Mouse (Mus musculus): Measurements from ENCODE around the gene Slc35c2. TPM values are rescaled to one million over a fixed set of nuclear protein-coding genes. Genes with fewer than 3 reads are reported as not detected.

Gene Slc35c2
- total RNA-seq, 2 experiments from 2014 or later: 14.6 to 34.2 TPM

DNA sequence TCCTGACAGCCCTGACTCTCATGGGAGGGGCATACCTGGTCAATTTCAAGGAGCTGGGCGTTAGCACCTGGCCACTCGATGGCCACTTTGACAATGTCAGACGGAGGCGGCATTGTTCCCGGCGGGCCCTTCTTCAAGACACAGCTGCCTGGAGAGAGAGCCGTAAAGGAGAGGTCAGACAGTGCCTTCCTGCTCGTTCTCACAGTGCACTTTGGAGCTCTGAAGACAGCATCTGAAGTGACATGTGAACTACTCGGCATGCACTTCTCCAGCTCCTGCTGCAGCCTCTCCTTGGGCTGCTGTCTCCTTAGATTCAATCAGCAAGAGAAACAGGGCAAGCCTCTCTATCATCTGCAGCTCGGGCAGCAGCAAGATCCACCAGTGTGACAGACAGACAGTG is 28.5 kb upstream of the Slc35c2 start:
- no peak for ATAC-seq (replicated peaks; ENCODE audit: low FRiP score, poor library complexity, severe bottlenecking)

DNA sequence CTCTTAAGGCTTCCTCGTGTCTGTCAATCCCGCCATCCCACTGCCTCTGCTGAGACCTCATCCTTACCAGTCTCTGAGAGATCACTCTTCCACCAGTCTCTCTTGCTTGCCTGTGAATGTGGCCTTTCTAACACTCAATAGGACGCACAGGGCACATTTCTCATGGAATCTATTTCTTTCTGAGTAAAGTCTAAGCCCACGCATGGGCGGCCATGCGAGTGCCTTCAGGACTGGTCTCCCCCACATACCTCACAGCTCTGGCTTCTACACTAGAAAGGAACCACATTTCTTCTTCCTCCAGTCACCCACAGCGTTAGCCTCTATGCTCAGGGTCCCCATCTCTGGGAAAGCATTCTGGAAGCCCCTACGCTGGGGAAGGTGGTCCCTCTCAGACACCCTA is 26.5 kb upstream of the Slc35c2 start:
- ATAC-seq (replicated peaks; ENCODE audit: low FRiP score, poor library complexity, severe bottlenecking): no peak

DNA sequence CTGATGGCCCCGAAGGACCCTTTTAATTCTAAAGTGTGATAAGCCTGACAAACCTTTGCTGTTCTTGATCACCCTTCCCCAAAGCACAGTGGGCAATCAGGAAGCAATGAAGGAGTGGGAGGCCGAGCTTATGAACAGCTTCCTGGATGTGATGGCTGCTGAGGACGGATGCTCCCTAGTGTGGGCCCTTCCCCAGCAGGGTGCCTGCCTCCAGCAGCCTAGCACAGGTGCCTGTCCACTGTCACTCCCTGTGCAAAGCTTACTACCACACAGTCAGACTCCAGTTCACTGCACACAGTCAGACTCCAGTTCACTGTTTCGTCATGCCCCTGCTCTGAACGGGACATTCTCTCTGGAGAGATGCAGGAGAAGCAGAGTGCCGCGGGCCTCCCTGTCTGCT is 24.7 kb upstream of the Slc35c2 start:
- no peak for ATAC-seq (replicated peaks; ENCODE audit: low FRiP score, poor library complexity, severe bottlenecking)

DNA sequence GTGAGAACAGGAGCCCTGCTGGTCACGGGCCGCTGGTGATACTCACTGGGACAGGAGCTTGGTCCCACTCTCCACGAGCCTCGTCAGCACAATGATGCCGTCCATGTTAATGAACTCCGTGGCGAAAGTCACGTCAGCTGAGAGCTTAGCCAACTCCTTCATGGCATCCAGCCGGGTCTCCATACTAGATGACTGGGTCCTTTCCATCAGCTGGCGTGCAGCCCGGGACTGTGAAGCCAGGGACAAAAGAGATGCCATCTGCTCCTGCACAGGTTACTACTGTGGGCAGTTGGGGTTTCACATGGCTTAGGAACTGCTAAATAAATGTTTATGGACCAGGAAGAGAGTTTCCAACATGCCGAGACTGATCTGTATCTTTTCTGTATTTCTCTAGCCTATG is 23.9 kb upstream of the Slc35c2 start:
- no peak for ATAC-seq (replicated peaks; ENCODE audit: low FRiP score, poor library complexity, severe bottlenecking)

DNA sequence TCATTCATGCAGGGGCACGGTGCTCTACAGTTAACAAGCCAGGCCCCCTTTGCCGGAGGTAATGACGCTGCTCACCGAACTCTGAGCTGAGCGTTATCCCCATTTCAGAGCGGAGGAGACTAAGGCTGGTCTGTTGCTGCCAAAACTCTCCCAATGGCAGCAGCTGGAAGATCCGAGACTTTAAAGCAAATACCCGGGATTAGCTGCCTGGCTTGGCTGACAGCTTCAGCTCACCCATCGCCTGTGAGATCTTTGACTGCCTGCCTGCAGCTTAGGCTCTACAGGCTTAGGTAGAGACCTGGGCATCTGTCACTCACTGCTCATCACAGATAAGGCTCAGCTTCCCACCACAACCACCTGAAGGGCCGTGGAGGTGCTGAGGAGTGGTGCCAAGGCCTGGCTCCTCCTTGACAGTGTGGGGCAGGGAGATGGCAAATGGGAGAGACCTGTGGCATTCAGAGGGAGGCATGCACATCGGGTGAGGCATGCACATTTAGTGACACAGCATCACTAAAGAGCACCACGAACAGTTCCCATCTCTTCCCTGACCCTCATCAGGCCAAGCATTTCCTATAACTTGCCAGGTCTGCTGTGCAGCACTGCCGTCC is 23.3 kb upstream of the Slc35c2 start:
- no peak for ATAC-seq (replicated peaks; ENCODE audit: low FRiP score, poor library complexity, severe bottlenecking)

DNA sequence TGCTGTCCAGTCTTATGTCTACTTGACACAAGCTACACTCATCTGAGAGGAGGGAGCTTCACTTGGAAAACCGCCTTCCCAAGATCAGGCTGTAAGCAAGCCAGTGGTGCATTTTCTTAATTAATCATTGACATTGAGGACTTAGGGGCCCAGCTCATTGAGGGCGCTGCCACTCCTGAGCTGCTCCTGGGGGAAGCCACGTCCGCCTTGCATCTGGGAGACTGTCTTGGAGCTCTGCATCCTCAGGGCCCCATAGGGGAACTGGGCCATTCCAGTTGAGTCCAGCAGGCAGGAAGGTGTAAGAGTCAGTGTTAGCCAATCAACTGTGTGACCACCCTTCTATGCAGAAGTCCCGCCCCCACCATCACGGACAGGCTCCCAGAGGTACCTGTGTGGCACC is 20.1 kb upstream of the Slc35c2 start:
- ATAC-seq (replicated peaks; ENCODE audit: low FRiP score, poor library complexity, severe bottlenecking): no peak

DNA sequence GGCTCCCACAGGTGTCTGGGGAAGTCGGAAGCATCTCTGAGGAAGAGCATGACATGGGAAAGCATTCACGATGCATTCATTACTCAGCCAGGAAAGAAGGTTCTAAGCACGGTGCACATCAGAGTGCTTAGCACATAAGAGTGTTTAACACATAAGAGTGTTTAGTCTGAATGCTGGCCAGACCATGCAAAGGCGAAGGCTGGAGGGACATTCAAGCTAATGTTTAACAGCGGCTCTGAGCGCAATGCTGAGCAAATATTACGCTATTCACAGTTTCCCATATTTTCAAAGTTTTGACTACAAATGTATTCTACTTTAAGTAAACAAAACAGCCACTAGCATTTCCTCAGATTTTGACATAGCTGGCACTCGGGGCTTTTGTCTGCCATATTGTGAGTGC is 17.8 kb upstream of the Slc35c2 start:
- ATAC-seq (replicated peaks; ENCODE audit: low FRiP score, poor library complexity, severe bottlenecking): no peak

DNA sequence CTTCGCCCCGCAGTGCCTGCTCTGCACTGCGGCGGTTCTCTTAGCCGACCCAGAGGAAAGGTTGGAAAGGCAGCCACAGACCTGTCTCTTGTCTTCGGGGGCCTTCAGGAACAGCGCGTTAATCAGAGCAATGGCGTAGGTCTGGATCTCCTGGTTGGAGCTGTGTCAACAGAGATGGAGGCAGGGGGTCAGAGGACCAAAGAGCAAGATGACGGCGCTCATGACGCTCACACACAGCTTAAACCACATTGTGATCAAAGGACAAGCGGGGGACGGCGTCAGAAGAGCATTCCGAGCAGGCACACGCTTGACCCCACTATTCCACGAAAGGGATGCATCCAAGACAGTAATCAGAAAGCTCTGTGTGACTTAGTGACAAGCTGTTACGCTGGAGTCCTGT is 17.1 kb upstream of the Slc35c2 start:
- ATAC-seq (replicated peaks; ENCODE audit: low FRiP score, poor library complexity, severe bottlenecking): no peak

DNA sequence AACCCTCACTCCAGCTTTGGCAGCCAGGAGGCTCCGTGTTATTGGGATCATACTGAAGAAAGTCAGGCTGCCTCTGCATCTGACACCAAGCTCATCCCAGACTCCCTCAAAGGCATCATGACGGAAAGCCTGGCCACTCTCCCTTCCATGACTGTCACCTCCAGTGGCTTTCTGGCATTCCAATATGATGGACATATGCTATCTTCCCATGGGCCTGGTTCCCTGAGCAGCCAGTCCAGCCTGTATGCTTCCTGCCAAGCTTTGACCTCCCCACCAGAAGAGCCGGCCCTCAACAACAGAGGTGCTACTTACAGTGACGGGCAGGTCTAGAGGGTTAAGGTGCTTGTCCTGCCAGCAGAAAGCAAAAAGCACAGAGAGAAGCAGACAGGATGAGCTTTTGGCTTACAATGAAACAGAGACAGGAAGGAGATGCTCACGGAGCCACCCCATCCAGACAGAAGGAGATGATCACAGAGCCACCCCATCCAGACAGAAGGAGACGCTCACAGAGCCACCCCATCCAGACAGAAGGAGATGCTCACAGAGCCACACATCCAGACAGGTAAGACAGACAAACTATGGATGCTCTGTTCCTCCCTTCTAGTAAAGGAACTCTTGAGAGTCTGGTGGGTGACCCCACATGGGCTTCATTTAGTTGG is 15.8 kb upstream of the Slc35c2 start:
- ATAC-seq (replicated peaks; ENCODE audit: low FRiP score, poor library complexity, severe bottlenecking): no peak

DNA sequence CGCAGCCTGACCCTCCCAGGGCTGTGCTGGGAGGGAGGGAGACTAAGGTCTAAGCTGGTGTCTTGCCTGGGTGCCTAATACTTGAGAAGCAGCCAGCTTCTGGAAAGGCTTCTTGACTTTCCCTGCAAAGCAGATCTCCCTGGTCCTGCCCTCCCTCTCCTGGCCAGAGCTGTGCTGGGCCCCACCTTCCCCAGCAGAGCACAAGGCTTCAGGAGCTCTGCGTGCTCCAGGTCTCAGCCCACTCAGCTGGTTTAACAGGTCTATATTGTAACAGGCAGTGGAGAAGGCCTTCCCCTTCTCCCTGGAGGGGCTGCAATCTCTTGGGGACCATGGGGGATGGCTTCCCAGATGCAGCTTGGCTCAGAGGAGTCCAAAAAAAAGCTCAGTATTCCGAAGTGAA is 13.7 kb upstream of the Slc35c2 start:
- no peak for ATAC-seq (replicated peaks; ENCODE audit: low FRiP score, poor library complexity, severe bottlenecking)

DNA sequence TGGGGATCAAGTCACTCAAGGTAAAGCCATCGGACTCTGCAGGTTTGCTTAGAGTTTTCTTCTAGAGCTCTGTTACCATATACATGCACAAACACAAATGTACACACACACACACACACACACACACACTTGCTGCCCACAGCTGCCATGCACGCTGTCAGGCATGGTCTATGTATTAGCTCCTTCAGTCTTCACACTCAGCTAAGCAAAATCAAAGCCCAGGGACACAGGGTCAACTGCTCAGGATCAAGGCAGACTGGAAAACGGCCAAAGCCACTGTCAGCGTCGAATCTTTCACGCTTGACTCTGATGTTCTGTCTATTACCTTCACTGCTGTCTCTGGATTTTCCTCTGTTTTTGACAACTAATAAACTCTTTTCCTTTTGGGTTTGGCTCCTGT is 13.2 kb upstream of the Slc35c2 start:
- ATAC-seq (replicated peaks; ENCODE audit: low FRiP score, poor library complexity, severe bottlenecking): no peak

DNA sequence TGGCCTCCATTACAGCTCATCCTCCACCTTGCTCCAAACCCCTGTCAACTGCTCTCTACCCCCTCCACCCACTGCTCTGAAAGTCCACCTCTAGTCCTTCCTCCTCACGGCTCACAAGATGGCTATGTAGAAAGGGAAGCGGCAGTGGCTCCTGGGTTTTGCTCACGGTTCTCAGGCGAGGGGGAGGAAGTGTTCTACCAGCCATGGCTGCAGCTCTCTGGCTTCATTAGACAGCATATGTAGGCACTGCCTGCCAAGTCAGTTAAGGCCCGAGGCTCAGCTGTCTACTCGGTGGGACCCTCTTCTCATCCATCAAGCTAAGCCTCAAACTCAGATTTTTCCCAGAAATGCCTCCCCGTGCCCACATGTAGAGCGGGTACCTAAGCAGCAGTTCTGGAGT is 12.8 kb upstream of the Slc35c2 start:
- ATAC-seq (replicated peaks; ENCODE audit: low FRiP score, poor library complexity, severe bottlenecking): no peak

DNA sequence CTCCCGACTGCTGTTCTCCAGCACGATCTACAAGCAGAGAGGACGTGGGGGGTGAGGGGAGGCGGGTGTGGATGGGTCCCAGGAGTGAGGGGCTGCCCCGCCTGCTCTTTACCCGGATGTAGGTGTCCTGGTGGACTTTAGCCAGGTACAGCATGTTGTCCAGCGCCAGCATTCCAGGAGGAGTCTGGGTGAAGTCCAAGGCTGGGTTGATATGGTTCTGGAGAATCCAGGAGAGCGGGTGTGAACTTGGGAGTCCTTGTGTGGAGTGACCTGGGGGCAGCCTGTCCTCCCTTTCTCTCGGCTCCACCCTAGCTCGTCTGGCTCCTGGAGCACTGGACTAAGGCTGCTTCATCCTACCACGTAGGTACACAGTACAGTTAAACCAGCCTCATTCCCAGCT is 9.8 kb upstream of the Slc35c2 start:
- no peak for ATAC-seq (replicated peaks; ENCODE audit: low FRiP score, poor library complexity, severe bottlenecking)

DNA sequence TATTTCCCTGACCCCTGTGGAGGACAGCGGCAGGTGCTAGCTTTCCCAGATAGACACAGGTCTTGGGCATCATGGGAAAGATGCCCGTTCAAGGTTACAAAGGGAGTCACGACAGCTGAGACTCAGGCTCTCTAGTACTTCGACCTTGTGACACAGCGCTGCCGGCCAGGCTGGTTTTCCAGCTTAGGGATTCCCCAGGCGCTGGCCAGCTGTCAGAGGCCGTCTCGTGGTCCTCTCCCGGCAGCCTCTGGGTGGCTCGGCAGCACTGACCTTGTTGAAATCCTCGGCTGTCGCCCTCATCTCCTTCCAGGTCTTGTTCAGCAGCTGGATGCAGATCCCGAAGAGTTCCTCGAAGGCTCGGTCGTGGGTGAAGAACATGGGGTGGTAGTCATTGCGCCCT is 8.9 kb upstream of the Slc35c2 start:
- no peak for ATAC-seq (replicated peaks; ENCODE audit: low FRiP score, poor library complexity, severe bottlenecking)

DNA sequence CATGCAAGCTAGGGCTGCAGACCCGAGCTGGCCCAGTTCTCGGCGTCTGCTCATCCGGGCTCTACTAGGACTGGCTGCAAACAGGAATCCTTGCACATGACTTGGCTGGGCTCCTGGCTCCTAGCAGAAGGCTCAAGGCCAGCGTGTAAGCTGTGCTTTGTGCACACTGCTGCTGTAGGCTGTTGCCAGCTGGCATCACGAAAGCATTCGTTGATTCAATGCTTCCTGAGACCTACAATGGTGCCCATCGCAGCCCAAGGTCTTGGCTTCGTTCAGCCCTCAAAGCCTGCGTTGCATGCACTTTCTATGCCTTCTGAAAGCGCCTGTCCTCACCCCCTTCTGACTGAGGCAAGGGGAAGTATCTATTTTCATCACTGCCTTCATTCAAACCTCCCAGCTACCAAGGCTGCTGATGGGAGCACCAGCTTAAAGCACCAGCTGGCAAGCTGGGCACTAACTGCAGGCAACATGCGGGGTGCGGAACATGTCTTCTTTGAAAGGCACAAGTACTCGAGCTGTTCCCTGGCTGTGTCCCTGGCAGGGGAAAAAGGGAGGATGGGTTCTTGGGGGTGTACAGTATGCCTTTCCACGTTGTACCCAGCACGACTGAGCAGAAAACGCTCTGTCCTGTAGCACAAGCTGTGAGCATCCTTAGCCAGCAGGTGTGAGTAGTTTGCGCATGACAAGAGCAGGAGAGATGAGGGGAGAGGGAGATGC is 804 bp upstream of the Slc35c2 start:
- ATAC-seq (replicated peaks; ENCODE audit: low FRiP score, poor library complexity, severe bottlenecking): no peak

DNA sequence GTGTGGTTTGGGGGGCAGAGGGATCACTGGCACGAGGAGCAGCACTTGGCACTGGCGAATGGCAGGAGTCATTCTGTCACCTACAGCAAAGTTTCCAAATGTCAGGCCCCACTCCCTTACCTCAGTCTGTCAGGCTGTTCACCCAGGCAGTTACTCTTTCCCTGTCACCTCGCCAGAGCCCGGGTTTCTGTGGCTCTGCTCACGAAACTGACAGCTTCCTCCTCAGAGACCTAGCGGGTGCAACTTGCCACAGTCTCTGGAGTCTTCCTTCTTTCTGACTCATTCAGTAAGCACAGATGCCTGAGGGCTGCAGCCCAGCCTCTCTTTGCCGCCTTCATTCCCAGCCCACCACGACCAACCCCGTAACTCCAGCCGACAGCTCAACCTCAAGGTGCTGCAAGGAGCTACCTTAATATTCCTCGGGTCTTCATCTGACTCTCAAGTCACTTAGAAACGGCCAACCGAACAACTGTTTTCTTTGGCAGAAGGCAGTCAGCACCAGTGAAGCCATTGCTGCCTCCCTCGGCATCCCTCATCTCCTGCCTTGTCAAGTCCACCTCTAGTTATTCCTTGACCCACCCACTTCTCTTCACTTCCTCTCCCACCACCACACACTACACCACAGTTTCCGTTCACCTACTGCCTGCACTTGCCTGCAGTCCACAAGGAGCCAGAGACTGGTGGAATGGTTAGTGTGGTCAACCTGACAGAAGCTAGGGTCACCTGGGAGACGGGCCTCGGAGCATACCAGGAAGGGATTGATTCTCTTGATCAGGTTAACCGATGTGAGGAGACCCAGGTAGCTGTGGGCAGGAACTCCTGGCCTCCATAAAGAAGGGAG is 1.1 kb downstream of the Slc35c2 start:
- ATAC-seq (replicated peaks; ENCODE audit: low FRiP score, poor library complexity, severe bottlenecking): no peak

DNA sequence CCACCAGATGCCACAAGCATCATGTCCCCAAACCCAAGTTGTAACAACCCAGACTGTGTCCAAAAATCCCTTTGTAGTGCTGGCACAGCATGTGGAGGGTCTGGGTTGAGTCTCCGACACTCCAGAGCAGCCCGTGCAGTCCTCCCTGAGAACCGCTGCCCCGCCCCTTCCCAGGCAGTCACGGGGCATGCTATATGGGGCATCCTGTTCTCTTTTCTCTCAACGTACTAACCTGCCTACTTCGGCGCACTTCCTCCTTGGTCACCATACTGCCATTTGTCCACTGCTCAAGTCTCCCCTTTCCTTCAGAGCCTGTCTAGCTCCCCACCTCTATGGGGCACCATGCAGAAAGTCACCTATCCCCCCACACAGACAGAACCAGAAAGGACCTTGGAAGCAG is 2.0 kb downstream of the Slc35c2 start:
- ATAC-seq (replicated peaks; ENCODE audit: low FRiP score, poor library complexity, severe bottlenecking): no peak

DNA sequence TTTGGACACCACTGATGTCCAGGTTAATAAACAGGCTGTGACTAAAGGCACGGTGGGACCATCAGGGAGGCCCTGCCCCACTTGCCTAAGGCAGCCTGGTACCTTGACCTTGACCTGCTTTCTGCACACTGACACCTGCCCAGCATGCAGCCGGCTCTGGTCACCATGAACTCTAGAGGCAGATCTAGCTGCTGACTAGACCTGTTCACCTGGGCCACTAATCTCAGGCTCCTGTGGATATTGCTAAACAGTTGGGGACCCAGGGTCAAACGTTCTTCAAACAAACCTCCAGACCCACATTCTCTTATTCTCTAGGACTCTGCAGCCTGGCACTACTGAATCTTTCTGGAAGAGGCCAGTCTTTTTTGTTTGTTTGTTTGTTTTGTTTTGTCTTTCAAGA is 2.6 kb downstream of the Slc35c2 start:
- no peak for ATAC-seq (replicated peaks; ENCODE audit: low FRiP score, poor library complexity, severe bottlenecking)

DNA sequence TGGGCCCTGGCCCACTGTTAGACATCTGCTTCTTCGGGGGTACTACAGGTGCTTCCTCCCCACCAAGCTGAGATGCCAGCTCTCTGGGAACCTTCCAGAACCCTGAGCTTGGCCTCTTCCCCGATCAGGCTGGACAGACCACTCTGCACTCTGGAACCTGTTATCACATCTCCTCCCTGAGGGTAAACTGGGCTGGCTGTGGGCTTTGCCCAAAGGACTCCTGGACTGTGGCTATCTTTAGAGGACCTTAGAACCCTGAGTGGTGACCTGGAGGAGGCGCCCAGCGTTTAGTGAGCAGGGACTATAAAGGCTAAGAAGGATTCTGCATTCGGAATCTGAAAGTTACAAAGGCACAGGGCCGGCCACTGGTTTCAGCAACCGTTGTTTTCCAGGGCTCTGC is 3.3 kb downstream of the Slc35c2 start:
- ATAC-seq (replicated peaks; ENCODE audit: low FRiP score, poor library complexity, severe bottlenecking): no peak

DNA sequence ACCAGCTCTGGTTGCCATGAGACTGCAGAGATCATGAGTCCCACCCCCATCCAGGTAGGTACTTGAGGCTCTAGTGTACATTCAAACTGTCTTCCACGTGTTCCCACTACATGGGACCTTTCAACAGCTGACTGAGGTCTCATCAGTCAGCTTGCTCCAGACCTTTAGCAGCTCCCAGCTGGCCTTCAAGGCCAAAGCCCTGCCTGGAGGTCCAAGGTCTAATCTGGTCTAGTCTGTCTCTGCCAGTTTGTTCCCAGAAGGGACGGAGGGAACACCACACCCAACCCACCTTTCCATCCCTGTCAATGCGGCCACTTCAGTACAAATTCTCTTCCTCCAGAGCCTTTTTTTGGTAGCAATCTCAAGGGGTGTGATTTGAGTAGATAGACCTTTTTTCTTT is 4.0 kb downstream of the Slc35c2 start:
- no peak for ATAC-seq (replicated peaks; ENCODE audit: low FRiP score, poor library complexity, severe bottlenecking)

Data from erythroblast, adult 5-6 weeks (primary cell).